Mouse (Mus musculus) forebrain, postnatal 0 days (tissue): ENCODE results near the gene Oprd1. TPM values are rescaled to one million over a fixed set of nuclear protein-coding genes. Genes with fewer than 3 reads are reported as not detected.

Experiments used
- ATAC-seq: fragments of 200-750 bp; cut with Nextera tagmentation; 2 replicates; pipeline ENCODE4 v1.8.0; 2017; ENCODE audit warnings: mild to moderate bottlenecking, moderate library complexity
- DNase-seq: peaks from one replicate; pipeline ENCODE4 v3.0.0-alpha.2; 2015
- H3K27ac ChIP-seq: fragments of 300-500 bp; sonication (generic); 2 replicates; pipeline ENCODE4 v1.5.1; 2014; ENCODE audit warnings: low read depth, mild to moderate bottlenecking, antibody characterized with exemption, low read length, moderate library complexity, mixed read lengths
- H3K27me3 ChIP-seq: fragments of 300-500 bp; sonication (generic); 2 replicates; pipeline ENCODE4 v1.6.1; 2014; ENCODE audit warnings: mild to moderate bottlenecking, low read length, mixed read lengths; ENCODE audit not compliant: insufficient read depth
- H3K36me3 ChIP-seq: fragments of 300-500 bp; sonication (generic); 2 replicates; pipeline ENCODE4 v1.6.1; 2014; ENCODE audit warnings: mild to moderate bottlenecking, moderate library complexity; ENCODE audit not compliant: insufficient read depth
- H3K4me1 ChIP-seq: fragments of 300-500 bp; sonication (generic); 2 replicates; pipeline ENCODE4 v1.6.1; 2014; ENCODE audit warnings: antibody characterized with exemption; ENCODE audit not compliant: insufficient read depth
- H3K4me2 ChIP-seq: fragments of 300-500 bp; sonication (generic); 2 replicates; pipeline ENCODE4 v1.6.1; 2014; ENCODE audit warnings: low read depth, mild to moderate bottlenecking, moderate library complexity
- H3K4me3 ChIP-seq: fragments of 300-500 bp; sonication (generic); 2 replicates; pipeline ENCODE4 v1.5.1; 2014; ENCODE audit warnings: low read depth, low read length, mixed read lengths
- H3K9ac ChIP-seq: fragments of 300-500 bp; sonication (generic); 2 replicates; pipeline ENCODE4 v1.6.1; 2014; ENCODE audit warnings: mild to moderate bottlenecking
- H3K9me3 ChIP-seq: fragments of 300-500 bp; sonication (generic); 2 replicates; pipeline ENCODE4 v1.6.1; 2016; ENCODE audit warnings: low read length
- CTCF ChIP-seq: sonication (generic); IDR thresholded peaks from 2 replicates; pipeline ENCODE4 v1.5.1; 2016; ENCODE audit warnings: antibody characterized with exemption, control low read depth, low read depth
- WGBS: fragments of 180-500 bp; shearing (Covaris S2); extraction: QIAGEN DNeasy Blood & Tissue Kit; methylation state at CpG from one replicate; pipeline ENCODE4 v1.1.7; 2014; 5-methylcytosine and 5-hydroxymethylcytosine counted together
- polyA plus RNA-seq: library from polyadenylated mRNA; unstranded; fragments of >200 nt; fragmentation: Nextera tagmentation; extraction: Ambion mirVana; gene quantifications from 2 replicates; pipeline ENCODE4 v1.2.1, GENCODE M21; 2015
- total RNA-seq: library from RNA; depleted of rRNA; stranded (reverse); fragments of >200 nt; gene quantifications from 2 replicates; pipeline ENCODE4 v1.2.3, GENCODE M21; 2014

The Oprd1 gene
- total and polyA plus RNA-seq, 2 experiments from 2014 or later, result 0.53 to 1.6 TPM

- Histone ChIP-seq H3K27ac (no peak overlapping the region), H3K36me3 (no peaks in the 10 kb centered on the region), H3K4me1 (no peaks in the 10 kb centered on the region), H3K9me3 (no peaks in the 10 kb centered on the region), H3K9ac (no peak overlapping the region), H3K4me2 (no peak overlapping the region), H3K27me3 (no peaks in the 10 kb centered on the region), H3K4me3 (no peak overlapping the region)
- WGBS, result 95% methylated on average over 7 of the region's 7 CpGs
- no peak for ATAC-seq
- no peak for TF ChIP-seq CTCF
- DNase-seq, result no peak
These were observed 36.1 kb downstream of the Oprd1 start for GRCm38 (mm10) chr4:132108221-132108620.

GRCm38 (mm10) chr4:132101152-132101551 lies 43.1 kb downstream of the Oprd1 start:
- ATAC-seq, result no peak
- no peak overlapping the region for H3K9ac ChIP-seq
- 27% methylated on average over 3 of the region's 3 CpGs for WGBS
- no peaks in the 10 kb centered on the region for H3K9me3 ChIP-seq
- no peaks in the 10 kb centered on the region for H3K27me3 ChIP-seq
- no peaks in the 10 kb centered on the region for H3K36me3 ChIP-seq
- TF ChIP-seq CTCF, result peak; percentile 64
- DNase-seq, result peak; percentile 38
- no peak overlapping the region for H3K4me2 ChIP-seq
- no peak overlapping the region for H3K27ac ChIP-seq
- no peaks in the 10 kb centered on the region for H3K4me1 ChIP-seq
- no peak overlapping the region for H3K4me3 ChIP-seq

GRCm38 (mm10) chr4:132099548-132099947 lies 44.7 kb downstream of the Oprd1 start:
- H3K36me3 ChIP-seq, result no peaks in the 10 kb centered on the region
- no peak overlapping the region for H3K4me3 ChIP-seq
- no peak overlapping the region for H3K4me2 ChIP-seq
- no peak for TF ChIP-seq CTCF
- H3K27ac ChIP-seq, result no peak overlapping the region
- H3K9ac ChIP-seq, result no peak overlapping the region
- DNase-seq, result peak; percentile 52
- H3K27me3 ChIP-seq, result no peaks in the 10 kb centered on the region
- 66% methylated on average over 5 of the region's 5 CpGs for WGBS
- H3K9me3 ChIP-seq, result no peaks in the 10 kb centered on the region
- no peaks in the 10 kb centered on the region for H3K4me1 ChIP-seq
- no peak for ATAC-seq

- Histone ChIP-seq H3K27me3 (no peaks in the 10 kb centered on the region), H3K36me3 (no peaks in the 10 kb centered on the region), H3K9ac (no peak overlapping the region), H3K4me3 (no peak overlapping the region), H3K4me1 (no peaks in the 10 kb centered on the region), H3K4me2 (no peak overlapping the region), H3K9me3 (no peaks in the 10 kb centered on the region), H3K27ac (no peak overlapping the region)
- 79% methylated on average over 7 of the region's 7 CpGs for WGBS
- DNase-seq, result no peak
- no peak for TF ChIP-seq CTCF
- ATAC-seq, result no peak
These were observed 49.2 kb downstream of the Oprd1 start for GRCm38 (mm10) chr4:132095043-132095442.

GRCm38 (mm10) chr4:132093928-132094327 lies 50.4 kb downstream of the Oprd1 start:
- H3K9ac ChIP-seq, result no peak overlapping the region
- DNase-seq (no peak), ATAC-seq (no peak)
- WGBS, result 86% methylated on average over 5 of the region's 5 CpGs
- no peak for TF ChIP-seq CTCF
- H3K27me3 ChIP-seq, result no peaks in the 10 kb centered on the region
- no peak overlapping the region for H3K27ac ChIP-seq
- no peak overlapping the region for H3K4me3 ChIP-seq
- no peak overlapping the region for H3K4me2 ChIP-seq
- no peaks in the 10 kb centered on the region for H3K36me3 ChIP-seq
- H3K9me3 ChIP-seq, result no peaks in the 10 kb centered on the region
- no peaks in the 10 kb centered on the region for H3K4me1 ChIP-seq

- Histone ChIP-seq H3K4me3 (no peak overlapping the region), H3K4me2 (no peak overlapping the region), H3K9me3 (no peaks in the 10 kb centered on the region), H3K36me3 (no peaks in the 10 kb centered on the region), H3K27ac (no peak overlapping the region), H3K9ac (no peak overlapping the region), H3K27me3 (no peaks in the 10 kb centered on the region), H3K4me1 (no peaks in the 10 kb centered on the region)
- WGBS, result 85% methylated on average over 6 of the region's 6 CpGs
- TF ChIP-seq CTCF, result no peak
- DNase-seq, result no peak
- ATAC-seq, result no peak
These were observed 51.1 kb downstream of the Oprd1 start for GRCm38 (mm10) chr4:132093136-132093535.

- Histone ChIP-seq H3K9me3 (no peaks in the 10 kb centered on the region), H3K4me3 (no peak overlapping the region), H3K36me3 (no peaks in the 10 kb centered on the region), H3K27ac (no peak overlapping the region), H3K4me2 (no peak overlapping the region), H3K27me3 (no peaks in the 10 kb centered on the region), H3K9ac (no peak overlapping the region), H3K4me1 (no peaks in the 10 kb centered on the region)
- ATAC-seq, result peak; percentile 61
- peak; percentile 89 for DNase-seq
- WGBS, result 16% methylated on average over 7 of the region's 7 CpGs
- TF ChIP-seq CTCF, result peak; percentile 96
These were observed 55.4 kb downstream of the Oprd1 start for GRCm38 (mm10) chr4:132088921-132089320.

- Histone ChIP-seq H3K27me3 (no peaks in the 10 kb centered on the region; the same call in 1 of the 2 replicates), H3K9ac (no peak overlapping the region), H3K4me3 (no peak overlapping the region), H3K36me3 (no peaks in the 10 kb centered on the region), H3K9me3 (no peaks in the 10 kb centered on the region), H3K4me1 (no peaks in the 10 kb centered on the region), H3K4me2 (no peak overlapping the region), H3K27ac (no peak overlapping the region)
- ATAC-seq (no peak), DNase-seq (no peak)
- 82% methylated on average over 7 of the region's 7 CpGs for WGBS
- no peak for TF ChIP-seq CTCF
These were observed 59.2 kb downstream of the Oprd1 start for GRCm38 (mm10) chr4:132085114-132085513.
